Mouse (Mus musculus): ENCODE results near the gene Gm9268.
"Not testable (repeated sequence)": the region's sequence is repeated elsewhere in the genome, so short reads cannot be mapped to it uniquely, and the experiment has no call there.

Gene Gm9268

GRCm38 (mm10) chr7:43018465-43018864 is at the start of gene Gm9268:
TSS of gene Gm9268 (plus strand) at chr7:43018765.
- not testable (repeated sequence) for DNase-seq

- no peak for DNase-seq
Measured at GRCm38 (mm10) chr7:42980098-42980497, 38.5 kb upstream of the Gm9268 start.

- no peak for DNase-seq
Measured at GRCm38 (mm10) chr7:42980739-42981138, 37.8 kb upstream of the Gm9268 start.

- DNase-seq, result no peak
Measured at GRCm38 (mm10) chr7:43077831-43078230, 59.3 kb downstream of the Gm9268 start.

Measured in kidney, adult 18-20 months (tissue).